Mouse (Mus musculus) CH12.LX (cell line): ENCODE data around the gene BC005537.
"Not testable (repeated sequence)": the region's sequence is repeated elsewhere in the genome, so short reads cannot be mapped to it uniquely, and the experiment has no call there.

ENCODE experiments used
- BHLHE40 ChIP-seq: IDR thresholded peaks from 2 replicates; pipeline ENCODE4 v1.6.1; 2011; ENCODE audit warnings: mild to moderate bottlenecking, low read depth, low read length, improper control_type of control experiment
- CHD1 ChIP-seq: IDR thresholded peaks from 2 replicates; pipeline ENCODE4 v1.6.1; 2012; ENCODE audit warnings: low read depth, low read length, improper control_type of control experiment, inconsistent platforms
- CTCF ChIP-seq, 2 experiments: IDR thresholded peaks in 1 of 2; conservative IDR thresholded peaks in 1 of 2; 2 replicates each; pipeline ENCODE4 v1.5.1; 2011 to 2012; ENCODE audit warnings: low read depth in 2 of 2, low read length in 2 of 2, improper control_type of control experiment in 1 of 2, inconsistent platforms in 1 of 2, mild to moderate bottlenecking in 1 of 2, moderate library complexity in 1 of 2
- E2F4 ChIP-seq: IDR thresholded peaks from 2 replicates; pipeline ENCODE4 v1.6.1; 2011; ENCODE audit warnings: low read depth, low read length, improper control_type of control experiment; ENCODE audit not compliant: insufficient replicate concordance
- EP300 ChIP-seq: IDR thresholded peaks from 2 replicates; pipeline ENCODE4 v1.6.1; 2011; ENCODE audit warnings: low read length, improper control_type of control experiment
- GABPA ChIP-seq: IDR thresholded peaks from 2 replicates; pipeline ENCODE4 v1.6.1; 2012; ENCODE audit warnings: low read depth, low read length, improper control_type of control experiment, inconsistent platforms; ENCODE audit not compliant: insufficient replicate concordance
- MAFK ChIP-seq: IDR thresholded peaks from 2 replicates; pipeline ENCODE4 v1.6.1; 2011; ENCODE audit warnings: low read length, improper control_type of control experiment; ENCODE audit not compliant: insufficient replicate concordance
- MAZ ChIP-seq: IDR thresholded peaks from 2 replicates; pipeline ENCODE4 v1.6.1; 2012; ENCODE audit warnings: low read depth, mild to moderate bottlenecking, inconsistent platforms, low read length, improper control_type of control experiment, moderate library complexity
- MYC ChIP-seq: IDR thresholded peaks from 2 replicates; pipeline ENCODE4 v1.6.1; 2011; ENCODE audit warnings: low read depth, mild to moderate bottlenecking, improper control_type of control experiment, low read length
- POLR2A ChIP-seq: IDR thresholded peaks from 2 replicates; pipeline ENCODE4 v1.6.1; 2011; ENCODE audit warnings: low read depth, mild to moderate bottlenecking, improper control_type of control experiment, low read length
- SIN3A ChIP-seq: IDR thresholded peaks from 2 replicates; pipeline ENCODE4 v1.6.1; 2012; ENCODE audit warnings: low read length, improper control_type of control experiment, inconsistent platforms
- ZKSCAN1 ChIP-seq: IDR thresholded peaks from 2 replicates; pipeline ENCODE4 v1.6.1; 2012; ENCODE audit warnings: low read depth, inconsistent platforms, low read length, improper control_type of control experiment, borderline replicate concordance
- ZNF384 ChIP-seq: IDR thresholded peaks from 2 replicates; pipeline ENCODE4 v1.6.1; 2012; ENCODE audit warnings: low read depth, low read length, improper control_type of control experiment, inconsistent platforms

GRCm38 (mm10) chr13:24771482-24771881 lies 30.0 kb upstream of the BC005537 start:
- not testable (repeated sequence) for TF ChIP-seq POLR2A; E2F4; GABPA; MAFK; CTCF (conservative IDR thresholded peaks at IDR 0.05 in 1 of 2, IDR thresholded peaks at IDR 0.05 in 1 of 2; ENCODE audit: low read depth in 2 of 2, low read length in 2 of 2); CHD1; ZKSCAN1; ZNF384; SIN3A; MYC; MAZ; EP300; BHLHE40
